Mouse (Mus musculus) liver, postnatal 0 days (tissue): ENCODE data around the gene Sphk2.

Experiments
- CTCF ChIP-seq: sonication (generic); IDR thresholded peaks from 2 replicates; pipeline ENCODE4 v1.5.1; 2016; ENCODE audit warnings: antibody characterized with exemption, low read depth
- EP300 ChIP-seq: IDR thresholded peaks from 2 replicates; pipeline ENCODE4 v1.6.1; 2016; ENCODE audit warnings: antibody characterized with exemption, low read depth, mild to moderate bottlenecking

GRCm38 (mm10) chr7:45682144-45683126 is 35.4 kb downstream of the Sphk2 start:
- peak; percentile 99 for TF ChIP-seq CTCF
- no peak for TF ChIP-seq EP300
